8 mouse cellular contexts compared by ENCODE assay signal in the genomic region with DNA sequence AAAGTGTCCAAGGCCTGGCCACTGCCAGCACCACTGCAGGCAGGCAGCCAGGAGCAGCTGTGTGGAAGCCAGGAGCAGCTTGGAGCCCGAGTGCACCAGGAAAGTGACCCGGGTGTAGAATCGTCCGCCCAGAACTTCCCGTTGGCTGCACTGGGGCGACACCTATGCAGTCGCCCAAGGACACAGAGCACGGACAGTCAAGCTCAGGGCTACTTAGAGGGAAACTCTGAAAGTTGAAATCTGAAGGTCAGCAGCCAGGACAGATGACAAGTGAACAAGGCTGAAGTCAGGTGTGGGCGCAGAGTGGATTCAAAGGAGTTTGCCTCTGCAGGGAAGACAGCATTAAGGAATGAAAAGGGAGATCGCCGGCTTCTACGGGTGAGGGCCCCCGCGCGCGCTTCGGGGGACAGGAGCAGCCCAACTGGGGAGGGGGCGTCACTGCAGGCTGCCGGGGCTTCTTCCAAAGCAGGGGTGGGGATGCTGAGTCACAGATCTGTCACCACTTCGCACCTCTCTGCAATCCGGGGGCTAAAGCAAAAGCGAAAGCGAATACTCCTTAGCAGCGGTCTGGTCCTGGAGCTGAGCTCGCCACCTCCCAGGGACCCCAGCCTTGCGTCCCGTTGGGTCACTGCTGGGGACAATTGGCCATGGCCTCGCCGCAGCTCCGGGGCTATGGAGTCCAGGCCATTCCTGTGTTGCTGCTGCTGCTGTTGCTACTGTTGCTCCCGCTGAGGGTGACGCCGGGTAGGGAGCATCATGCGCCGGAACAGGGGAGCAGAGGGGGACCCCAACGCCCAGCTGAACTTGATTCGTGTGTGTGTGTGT. TPM values are rescaled to one million over a fixed set of nuclear protein-coding genes. Genes with fewer than 3 reads are reported as not detected.
DNase-seq lines count a peak whose midpoint lies in the region; ATAC-seq and TF ChIP-seq lines count a peak whose summit lies in the region.

Gene Il15ra (plus strand): TSS at position 90 of the 825 bp plus-strand sequence.

- no peaks in the 10 kb centered on the region for H3K36me3 ChIP-seq in embryonic facial prominence, embryonic 13.5 days
- no peaks in the 10 kb centered on the region for H3K36me3 ChIP-seq in limb, embryonic 14.5 days (ENCODE audit: control insufficient read depth, insufficient read depth, low read length)
- H3K36me3 ChIP-seq in midbrain, embryonic 15.5 days (replicated peaks) = no peaks in the 10 kb centered on the region

- peak within 1 kb of the TSS; percentile 99 for H3K4me2 ChIP-seq in embryonic facial prominence, embryonic 13.5 days
- peak within 1 kb of the TSS; percentile 97 for H3K4me2 ChIP-seq in limb, embryonic 14.5 days (replicated peaks; ENCODE audit: low read depth, low read length, severe bottlenecking)
- peak within 1 kb of the TSS; percentile 99 for H3K4me2 ChIP-seq in midbrain, embryonic 15.5 days

- H3K27me3 ChIP-seq in embryonic facial prominence, embryonic 13.5 days = peaks cover 48% of the 10 kb centered on the region
- peaks cover 14% of the 10 kb centered on the region for H3K27me3 ChIP-seq in limb, embryonic 14.5 days (ENCODE audit: control insufficient read depth, insufficient read depth, low read length)
- H3K27me3 ChIP-seq in midbrain, embryonic 15.5 days (replicated peaks) = peaks cover 18% of the 10 kb centered on the region

- H3K4me1 ChIP-seq in embryonic facial prominence, embryonic 13.5 days = peaks cover 12% of the 10 kb centered on the region
- 0 out of 2 replicates have a peak, but pooled peaks cover 6% of the 10 kb centered on the region for H3K4me1 ChIP-seq in limb, embryonic 14.5 days (ENCODE audit: control insufficient read depth, insufficient read depth, low read length)
- peaks cover 17% of the 10 kb centered on the region for H3K4me1 ChIP-seq in midbrain, embryonic 15.5 days

- H3K9me3 ChIP-seq in embryonic facial prominence, embryonic 13.5 days = no peaks in the 10 kb centered on the region
- no peaks in the 10 kb centered on the region for H3K9me3 ChIP-seq in limb, embryonic 14.5 days (ENCODE audit: control insufficient read depth, low read length)
- H3K9me3 ChIP-seq in midbrain, embryonic 15.5 days = no peaks in the 10 kb centered on the region

- TF ChIP-seq POLR2A in limb, embryonic 14.5 days (IDR thresholded peaks at IDR 0.05; ENCODE audit: borderline replicate concordance, extremely low read depth, insufficient read depth, insufficient read length) = no peak

- peak; percentile 53; the same call in 1 of the 2 replicates for ATAC-seq in embryonic facial prominence, embryonic 13.5 days (ENCODE audit: insufficient number of reproducible peaks, insufficient read depth, low FRiP score, low TSS enrichment, low read depth)
- ATAC-seq in limb, embryonic 14.5 days (ENCODE audit: low FRiP score, low read depth) = peak; percentile 60
- peak; percentile 84 for ATAC-seq in midbrain, embryonic 15.5 days (replicated peaks)

- peak within 1 kb of the TSS; percentile 72 for H3K9ac ChIP-seq in embryonic facial prominence, embryonic 13.5 days
- peak within 1 kb of the TSS; percentile 64 for H3K9ac ChIP-seq in limb, embryonic 14.5 days (ENCODE audit: low read depth, low read length, severe bottlenecking)
- peak within 1 kb of the TSS; percentile 47 for H3K9ac ChIP-seq in midbrain, embryonic 15.5 days

- no peak within 1 kb of the TSS for H3K27ac ChIP-seq in embryonic facial prominence, embryonic 13.5 days
- H3K27ac ChIP-seq in limb, embryonic 14.5 days (replicated peaks; ENCODE audit: low read depth, low read length) = no peak within 1 kb of the TSS
- H3K27ac ChIP-seq in midbrain, embryonic 15.5 days = no peak within 1 kb of the TSS

- peak within 1 kb of the TSS; percentile 65 for H3K4me3 ChIP-seq in embryonic facial prominence, embryonic 13.5 days
- peak within 1 kb of the TSS; percentile 63 for H3K4me3 ChIP-seq in limb, embryonic 14.5 days (replicated peaks; ENCODE audit: low read length)
- peak within 1 kb of the TSS; percentile 52 for H3K4me3 ChIP-seq in midbrain, embryonic 15.5 days

- WGBS in embryonic facial prominence, embryonic 13.5 days = under 1% methylated on average over 37 of the region's 37 CpGs
- under 1% methylated on average over 37 of the region's 37 CpGs for WGBS in limb, embryonic 14.5 days
- under 1% methylated on average over 37 of the region's 37 CpGs for WGBS in midbrain, embryonic 15.5 days

- DNase-seq in urinary bladder, adult 18-20 months (ENCODE audit: low spot score in 2 of 2) = peak; percentile 55 to 58
- no peak for DNase-seq in urinary bladder, postnatal 10 days (ENCODE audit: low spot score)
- DNase-seq in heart, adult 18-20 months = peak; percentile 92 to 94
- DNase-seq in kidney, adult 18-20 months = peak; percentile 91
- peak; percentile 19 for DNase-seq in limb, embryonic 14.5 days (ENCODE audit: low spot score)
- DNase-seq in spleen, postnatal 10 days (ENCODE audit: low spot score in 2 of 2) = peak; percentile 38 to 44

RNA-seq across cellular contexts. Expression of gene Il15ra, which starts in this region (rescaled TPM):
- 0.73 and 1.5 TPM in 2 replicates for polyA plus RNA-seq in embryonic facial prominence, embryonic 13.5 days (2015; fragmentation: Nextera tagmentation; extraction: Ambion mirVana)
- 10 to 100 TPM; 29.6 to 30.6 TPM for total RNA-seq in heart, adult 18-20 months (2021)
- 3.7 and 4.6 TPM in 2 replicates for polyA plus RNA-seq in limb, embryonic 14.5 days (2012; rRNA removed)
- 2.7 and 3.2 TPM in 2 replicates for polyA plus RNA-seq in limb, embryonic 14.5 days (2014; fragmentation: Nextera tagmentation; extraction: Ambion mirVana)
- 0.59 and 1.3 TPM in 2 replicates for polyA plus RNA-seq in midbrain, embryonic 15.5 days (2015; fragmentation: Nextera tagmentation; extraction: Ambion mirVana)
